Comparison of ENCODE assay signal across 11 mouse cellular contexts in genomic region chr2:167318981-167319380, GRCm38 (mm10). TPM values are rescaled to one million over a fixed set of nuclear protein-coding genes. Genes with fewer than 3 reads are reported as not detected.
DNase-seq lines count a peak whose midpoint lies in the region; ATAC-seq lines count a peak whose summit lies in the region.
"Had no signal": no experiment of that assay in that cellular context is flagged by ENCODE, and none has a peak within 500 bp of the region (broad histone marks: within the 10 kb centered on the region; RNA-seq: fewer than 3 reads in every experiment).

No protein-coding gene starts in this region.

- ATAC-seq in hindbrain, embryonic 13.5 days (ENCODE audit: low FRiP score): no peak
- ATAC-seq: forebrain, postnatal 0 days; Patski had no signal

- H3K27me3 ChIP-seq in hindbrain, embryonic 13.5 days: no peaks in the 10 kb centered on the region
- H3K27me3 ChIP-seq: Patski had no signal

- peak; percentile 34 for DNase-seq in CD4-positive helper T cell, adult 2 months (ENCODE audit: low read depth, low spot score)
- peak; percentile 46 for DNase-seq in fibroblast of lung, adult 2 months (ENCODE audit: low read depth)
- DNase-seq in kidney, adult 8-10 months: peak; percentile 62 to 63
- peak; percentile 47 for DNase-seq in lung, postnatal 14 days
- DNase-seq in ovary, postnatal 10 days (ENCODE audit: low spot score): no peak
- no peak for DNase-seq in left cerebral cortex, adult 8-10 months (ENCODE audit: low spot score in 2 of 2)
- DNase-seq in left cerebral cortex, adult 9 months (ENCODE audit: low spot score in 2 of 2): no peak
- DNase-seq: forebrain, postnatal 0 days; spleen, adult 18-20 months had no signal

- H3K9ac ChIP-seq in hindbrain, embryonic 13.5 days: no peak overlapping the region
- H3K9ac ChIP-seq: forebrain, postnatal 0 days had no signal

- WGBS in hindbrain, embryonic 13.5 days: 60% methylated on average over 5 of the region's 5 CpGs

- H3K4me3 ChIP-seq in hindbrain, embryonic 13.5 days: no peak overlapping the region

- peaks cover 56% of the 10 kb centered on the region for H3K4me1 ChIP-seq in hindbrain, embryonic 13.5 days (replicated peaks)

- H3K27ac ChIP-seq in hindbrain, embryonic 13.5 days: no peak overlapping the region

- no peaks in the 10 kb centered on the region for H3K9me3 ChIP-seq in hindbrain, embryonic 13.5 days

- no peaks in the 10 kb centered on the region for H3K36me3 ChIP-seq in hindbrain, embryonic 13.5 days

- no peak overlapping the region for H3K4me2 ChIP-seq in hindbrain, embryonic 13.5 days

RNA-seq across cellular contexts. Expression of gene B4galt5, which starts 30.0 kb away (rescaled TPM):
- 12.3 and 12.5 TPM in 2 replicates for polyA plus RNA-seq in hindbrain, embryonic 13.5 days (2015; fragmentation: Nextera tagmentation; extraction: Ambion mirVana)
- 10 to 100 TPM; 40.3 to 52.1 (median 43.5) TPM for total RNA-seq in left cerebral cortex, adult 8-10 months (2022)

Comparison
In these comparisons a context has a peak if more than half of its experiments do, and no peak if none do; other contexts are left out.
1. DNase-seq: peak in CD4-positive helper T cell, adult 2 months (single experiment), fibroblast of lung, adult 2 months (single experiment), kidney, adult 8-10 months (2 of 2) and lung, postnatal 14 days (single experiment); none in ovary, postnatal 10 days (single experiment), left cerebral cortex, adult 8-10 months (0 of 2) and left cerebral cortex, adult 9 months (0 of 2).